Mouse (Mus musculus): ENCODE data around the gene Fat1. TPM values are rescaled to one million over a fixed set of nuclear protein-coding genes. Genes with fewer than 3 reads are reported as not detected.

Gene Fat1
- polyA plus RNA-seq, 1 experiment = 9.1 TPM

DNA sequence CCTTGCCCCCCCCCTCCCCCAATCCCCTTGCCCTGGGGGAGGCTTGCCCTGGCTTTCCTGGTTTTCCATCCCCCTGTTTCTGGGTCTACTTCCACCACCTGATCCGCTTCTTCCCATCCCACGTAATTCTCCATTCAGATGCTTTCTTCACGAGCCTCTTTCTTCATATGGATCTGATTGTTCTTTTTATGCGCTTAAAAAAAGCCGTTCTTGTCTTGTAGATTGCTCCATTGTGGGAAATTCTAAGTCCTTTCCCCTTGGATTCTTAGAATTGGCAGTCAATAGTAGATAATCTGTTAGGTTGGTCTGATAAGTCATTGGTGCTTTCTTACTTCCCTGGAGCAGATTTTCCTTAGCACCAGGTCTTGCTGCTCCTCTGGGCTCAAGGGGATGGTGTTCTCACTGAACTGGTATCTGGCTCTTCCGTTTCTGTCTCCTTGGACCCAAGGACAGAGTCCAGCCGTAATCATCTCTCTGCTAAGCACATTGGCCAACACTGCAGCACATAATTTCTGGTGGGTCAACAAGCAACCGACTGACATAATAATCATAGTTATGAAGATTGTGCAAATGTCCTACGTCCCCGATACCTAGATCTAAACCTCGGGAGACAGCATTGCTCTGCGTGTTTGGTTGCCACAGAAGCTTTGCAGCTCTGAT is 27.5 kb downstream of the Fat1 start:
- TF ChIP-seq CTCF (IDR thresholded peaks at IDR 0.05; ENCODE audit: control insufficient read depth, insufficient read depth, insufficient replicate concordance, low read depth, low read length) = no peak
- no peak for TF ChIP-seq POLR2A (IDR thresholded peaks at IDR 0.05; ENCODE audit: control insufficient read depth, low read depth, low read length)
- Histone ChIP-seq H3K27me3 (ENCODE audit: control insufficient read depth, insufficient read depth, low read length) (no peaks in the 10 kb centered on the region), H3K4me1 (ENCODE audit: control insufficient read depth, insufficient read depth, low read length) (peaks cover 3% of the 10 kb centered on the region), H3K4me3 (ENCODE audit: control insufficient read depth, low read depth, low read length) (no peak overlapping the region), H3K27ac (ENCODE audit: control insufficient read depth, insufficient read depth, low read depth, low read length) (no peak overlapping the region), H3K36me3 (ENCODE audit: control insufficient read depth, insufficient read depth, low read length) (no peaks in the 10 kb centered on the region)

DNA sequence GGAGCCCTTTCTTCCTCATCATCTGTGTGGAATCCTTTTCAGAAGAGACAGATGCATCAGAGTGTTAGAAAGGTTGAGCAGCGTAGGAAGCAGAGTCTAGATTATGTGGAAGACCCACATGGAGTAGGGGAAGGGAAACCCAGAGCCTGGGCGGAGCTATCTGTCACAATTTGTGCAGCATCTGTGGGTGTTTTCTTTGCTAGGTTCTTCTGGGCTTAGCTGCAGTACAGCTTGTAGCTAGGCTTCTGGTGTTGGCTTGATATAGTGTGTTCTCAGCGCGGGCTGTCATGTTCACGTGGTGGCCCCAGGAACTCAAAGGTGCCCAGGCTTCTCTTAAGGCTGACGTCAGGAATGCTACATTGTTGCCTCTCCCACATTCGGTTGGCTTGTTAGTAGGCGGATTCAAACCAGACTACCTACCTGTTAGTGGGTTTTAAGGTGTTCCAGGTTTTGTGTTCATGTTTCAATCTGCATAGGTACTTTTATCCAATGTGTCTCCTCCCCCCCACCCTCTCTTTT is 32.3 kb downstream of the Fat1 start:
- Histone ChIP-seq H3K36me3 (ENCODE audit: control insufficient read depth, insufficient read depth, low read length) (no peaks in the 10 kb centered on the region), H3K4me1 (ENCODE audit: control insufficient read depth, insufficient read depth, low read length) (peaks cover 10% of the 10 kb centered on the region), H3K27me3 (ENCODE audit: control insufficient read depth, insufficient read depth, low read length) (no peaks in the 10 kb centered on the region), H3K27ac (ENCODE audit: control insufficient read depth, insufficient read depth, low read depth, low read length) (peak overlapping the region; percentile 72; the same call in 1 of the 2 replicates), H3K4me3 (ENCODE audit: control insufficient read depth, low read depth, low read length) (peak overlapping the region; percentile 79)
- no peak for TF ChIP-seq CTCF (IDR thresholded peaks at IDR 0.05; ENCODE audit: control insufficient read depth, insufficient read depth, insufficient replicate concordance, low read depth, low read length)
- peak; percentile 85; the same call in 1 of the 2 replicates for TF ChIP-seq POLR2A (IDR thresholded peaks at IDR 0.05; ENCODE audit: control insufficient read depth, low read depth, low read length)

DNA sequence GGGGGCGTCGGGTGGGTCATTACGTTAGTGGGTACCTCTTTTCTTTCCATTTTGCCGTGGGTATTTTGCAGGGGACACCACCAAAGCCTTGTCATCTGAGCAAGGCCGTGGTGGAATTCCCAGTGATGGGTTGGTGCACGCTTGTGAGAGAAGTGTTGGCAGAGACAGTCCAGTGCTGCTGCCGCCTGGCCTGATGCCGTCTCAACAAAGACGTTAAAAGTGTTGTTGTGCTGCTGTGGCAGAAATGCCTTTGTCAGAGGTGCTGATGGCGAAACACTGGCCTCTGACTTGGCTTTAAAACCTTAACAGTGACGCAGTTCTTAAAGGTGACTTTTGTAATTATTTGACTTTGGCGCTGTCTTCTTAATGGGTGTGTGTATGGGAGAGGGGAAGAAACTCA is 34.8 kb downstream of the Fat1 start:
- no peak overlapping the region for H3K4me3 ChIP-seq (ENCODE audit: control insufficient read depth, low read depth, low read length)
- peaks cover 10% of the 10 kb centered on the region for H3K4me1 ChIP-seq (ENCODE audit: control insufficient read depth, insufficient read depth, low read length)
- TF ChIP-seq CTCF (IDR thresholded peaks at IDR 0.05; ENCODE audit: control insufficient read depth, insufficient read depth, insufficient replicate concordance, low read depth, low read length) (no peak), POLR2A (IDR thresholded peaks at IDR 0.05; ENCODE audit: control insufficient read depth, low read depth, low read length) (no peak)
- no peaks in the 10 kb centered on the region for H3K36me3 ChIP-seq (ENCODE audit: control insufficient read depth, insufficient read depth, low read length)
- no peak overlapping the region for H3K27ac ChIP-seq (ENCODE audit: control insufficient read depth, insufficient read depth, low read depth, low read length)
- no peaks in the 10 kb centered on the region for H3K27me3 ChIP-seq (ENCODE audit: control insufficient read depth, insufficient read depth, low read length)

GRCm38 (mm10) chr8:44971346-44971745 is 36.1 kb downstream of the Fat1 start:
- H3K36me3 ChIP-seq (ENCODE audit: control insufficient read depth, insufficient read depth, low read length) = no peaks in the 10 kb centered on the region
- H3K27me3 ChIP-seq (ENCODE audit: control insufficient read depth, insufficient read depth, low read length) = no peaks in the 10 kb centered on the region
- no peak overlapping the region for H3K27ac ChIP-seq (ENCODE audit: control insufficient read depth, insufficient read depth, low read depth, low read length)
- peaks cover 15% of the 10 kb centered on the region for H3K4me1 ChIP-seq (ENCODE audit: control insufficient read depth, insufficient read depth, low read length)
- H3K4me3 ChIP-seq (ENCODE audit: control insufficient read depth, low read depth, low read length) = no peak overlapping the region
- TF ChIP-seq CTCF (IDR thresholded peaks at IDR 0.05; ENCODE audit: control insufficient read depth, insufficient read depth, insufficient replicate concordance, low read depth, low read length) (no peak), POLR2A (IDR thresholded peaks at IDR 0.05; ENCODE audit: control insufficient read depth, low read depth, low read length) (no peak)

DNA sequence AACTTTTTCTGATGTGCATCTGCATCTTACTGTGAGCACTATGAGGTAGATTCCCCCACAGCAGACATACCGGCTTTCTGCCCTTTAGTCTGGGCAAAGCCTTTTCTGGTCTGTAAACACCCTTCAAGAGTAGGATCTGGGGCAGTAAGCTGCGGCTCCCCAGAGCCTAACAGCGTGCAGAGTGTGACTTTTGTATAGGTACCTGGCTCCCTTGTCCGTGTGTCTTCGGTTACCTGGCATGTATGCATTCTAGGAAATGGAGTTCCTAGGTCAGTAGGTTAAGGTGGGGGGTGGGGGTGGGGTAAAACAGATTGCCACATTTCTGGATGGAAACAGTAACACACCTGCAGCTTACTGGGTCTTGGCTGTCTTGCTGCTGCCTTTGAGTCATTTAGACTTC is 36.7 kb downstream of the Fat1 start:
- Histone ChIP-seq H3K27me3 (ENCODE audit: control insufficient read depth, insufficient read depth, low read length) (no peaks in the 10 kb centered on the region), H3K27ac (ENCODE audit: control insufficient read depth, insufficient read depth, low read depth, low read length) (no peak overlapping the region), H3K4me3 (ENCODE audit: control insufficient read depth, low read depth, low read length) (no peak overlapping the region), H3K36me3 (ENCODE audit: control insufficient read depth, insufficient read depth, low read length) (no peaks in the 10 kb centered on the region), H3K4me1 (ENCODE audit: control insufficient read depth, insufficient read depth, low read length) (peaks cover 15% of the 10 kb centered on the region)
- TF ChIP-seq CTCF (IDR thresholded peaks at IDR 0.05; ENCODE audit: control insufficient read depth, insufficient read depth, insufficient replicate concordance, low read depth, low read length) = no peak
- no peak for TF ChIP-seq POLR2A (IDR thresholded peaks at IDR 0.05; ENCODE audit: control insufficient read depth, low read depth, low read length)

DNA sequence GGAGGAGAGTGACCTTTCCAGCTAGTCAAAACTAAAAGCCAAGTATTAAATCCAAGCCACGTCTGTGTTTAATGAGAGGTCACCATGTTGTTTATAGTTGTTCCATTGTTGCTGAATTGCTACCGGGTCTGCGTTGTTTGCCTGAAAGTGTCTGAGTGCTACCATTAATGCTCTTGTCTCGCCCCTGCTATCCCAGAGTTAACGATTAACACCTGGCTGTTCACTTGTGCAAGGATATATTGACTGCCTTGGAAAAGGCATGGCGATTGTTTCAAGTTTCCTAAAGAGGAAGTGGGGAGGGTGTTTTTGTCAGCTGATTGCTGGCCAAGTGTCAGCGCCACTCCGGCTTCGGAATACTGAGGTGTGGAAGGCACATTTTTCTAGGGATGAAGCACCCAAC is 39.9 kb downstream of the Fat1 start:
- Histone ChIP-seq H3K27ac (ENCODE audit: control insufficient read depth, insufficient read depth, low read depth, low read length) (peak overlapping the region; percentile 50), H3K4me3 (ENCODE audit: control insufficient read depth, low read depth, low read length) (no peak overlapping the region), H3K27me3 (ENCODE audit: control insufficient read depth, insufficient read depth, low read length) (no peaks in the 10 kb centered on the region), H3K4me1 (ENCODE audit: control insufficient read depth, insufficient read depth, low read length) (peaks cover 8% of the 10 kb centered on the region), H3K36me3 (ENCODE audit: control insufficient read depth, insufficient read depth, low read length) (no peaks in the 10 kb centered on the region)
- TF ChIP-seq POLR2A (IDR thresholded peaks at IDR 0.05; ENCODE audit: control insufficient read depth, low read depth, low read length) (no peak), CTCF (IDR thresholded peaks at IDR 0.05; ENCODE audit: control insufficient read depth, insufficient read depth, insufficient replicate concordance, low read depth, low read length) (no peak)

- Histone ChIP-seq H3K4me1 (ENCODE audit: control insufficient read depth, insufficient read depth, low read length) (peaks cover 8% of the 10 kb centered on the region; the same call in 1 of the 2 replicates), H3K27ac (ENCODE audit: control insufficient read depth, insufficient read depth, low read depth, low read length) (no peak overlapping the region), H3K27me3 (ENCODE audit: control insufficient read depth, insufficient read depth, low read length) (no peaks in the 10 kb centered on the region), H3K4me3 (ENCODE audit: control insufficient read depth, low read depth, low read length) (no peak overlapping the region), H3K36me3 (ENCODE audit: control insufficient read depth, insufficient read depth, low read length) (no peaks in the 10 kb centered on the region)
- TF ChIP-seq POLR2A (IDR thresholded peaks at IDR 0.05; ENCODE audit: control insufficient read depth, low read depth, low read length) (no peak), CTCF (IDR thresholded peaks at IDR 0.05; ENCODE audit: control insufficient read depth, insufficient read depth, insufficient replicate concordance, low read depth, low read length) (no peak)
These were observed 40.4 kb downstream of the Fat1 start for GRCm38 (mm10) chr8:44975654-44976053.

Data from testis, adult 2 months (tissue).